Mouse (Mus musculus): ENCODE measurements around the gene Flrt1. TPM values are rescaled to one million over a fixed set of nuclear protein-coding genes. Genes with fewer than 3 reads are reported as not detected.

The Flrt1 gene
- polyA plus RNA-seq, 1 experiment from 2014 or later = 7.7 TPM

DNA sequence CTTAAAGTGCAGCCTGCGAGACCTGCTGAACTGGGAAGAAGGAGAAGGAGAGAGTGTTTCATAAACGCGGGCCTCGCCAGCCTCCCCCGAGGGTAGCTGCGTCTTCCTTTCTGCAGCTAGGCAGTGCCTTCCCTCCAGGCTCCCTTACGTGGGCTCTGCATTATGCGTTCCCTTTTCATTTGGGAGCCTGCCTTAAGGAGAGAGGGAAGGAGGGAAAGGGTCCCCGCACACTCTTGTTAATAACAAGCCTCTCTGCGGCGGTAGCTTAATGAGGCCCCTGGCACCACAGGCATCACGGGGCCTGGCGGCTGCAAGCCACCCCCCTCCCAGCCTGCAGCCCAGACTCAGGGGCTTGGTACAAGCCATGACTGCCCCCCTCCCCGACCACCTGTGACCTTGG lies 8.0 kb upstream of the Flrt1 start:
- H3K36me3 ChIP-seq (ENCODE audit: control insufficient read depth, insufficient read depth, low read length) = no peaks in the 10 kb centered on the region
- no peaks in the 10 kb centered on the region for H3K27me3 ChIP-seq (ENCODE audit: control insufficient read depth, insufficient read depth, low read length)
- no peaks in the 10 kb centered on the region for H3K9me3 ChIP-seq (ENCODE audit: control insufficient read depth, low read length)
- H3K4me3 ChIP-seq (ENCODE audit: low read depth, low read length) = no peak overlapping the region
- H3K4me2 ChIP-seq (ENCODE audit: low read depth, low read length, severe bottlenecking) = no peak overlapping the region
- DNase-seq (ENCODE audit: low spot score) = peak; percentile 59
- H3K4me1 ChIP-seq (replicated peaks; ENCODE audit: control insufficient read depth, insufficient read depth, low read length) = peaks cover 41% of the 10 kb centered on the region
- peak overlapping the region; percentile 37 for H3K9ac ChIP-seq (ENCODE audit: low read length)
- ATAC-seq (replicated peaks; ENCODE audit: low FRiP score) = peak; percentile 37; the same call in 1 of the 2 replicates
- H3K27ac ChIP-seq (ENCODE audit: low read depth, low read length) = peak overlapping the region; percentile 65
- WGBS = 12% methylated on average over 14 of the region's 14 CpGs

DNA sequence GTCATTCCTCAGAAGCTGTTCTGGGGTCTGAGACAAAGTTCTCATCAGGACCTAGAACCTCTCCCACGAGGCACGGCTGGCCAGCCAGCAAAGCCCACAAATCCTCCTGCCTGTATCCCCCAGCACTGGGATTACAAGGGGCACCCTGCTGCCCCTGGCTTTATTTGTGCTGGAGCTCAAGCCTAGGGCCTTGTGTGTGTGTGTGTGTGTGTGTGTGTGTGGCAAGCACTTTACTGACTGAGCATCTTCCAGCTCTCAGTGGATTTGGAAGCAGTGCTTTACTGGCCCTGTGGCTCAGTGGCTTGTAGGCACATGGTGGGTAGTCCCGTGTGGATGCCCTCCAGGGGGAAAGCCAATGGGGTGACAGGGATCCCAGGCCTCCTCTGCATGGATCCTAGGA lies 7.1 kb upstream of the Flrt1 start:
- DNase-seq (ENCODE audit: low spot score) (no peak), ATAC-seq (replicated peaks; ENCODE audit: low FRiP score) (no peak)
- H3K27me3 ChIP-seq (ENCODE audit: control insufficient read depth, insufficient read depth, low read length) = no peaks in the 10 kb centered on the region
- H3K4me1 ChIP-seq (replicated peaks; ENCODE audit: control insufficient read depth, insufficient read depth, low read length) = peaks cover 41% of the 10 kb centered on the region
- H3K4me2 ChIP-seq (ENCODE audit: low read depth, low read length, severe bottlenecking) = no peak overlapping the region
- H3K27ac ChIP-seq (ENCODE audit: low read depth, low read length) = no peak overlapping the region
- no peaks in the 10 kb centered on the region for H3K36me3 ChIP-seq (ENCODE audit: control insufficient read depth, insufficient read depth, low read length)
- no peaks in the 10 kb centered on the region for H3K9me3 ChIP-seq (ENCODE audit: control insufficient read depth, low read length)
- 5% methylated on average over 3 of the region's 3 CpGs for WGBS
- no peak overlapping the region; the same call in 1 of the 2 replicates for H3K9ac ChIP-seq (ENCODE audit: low read length)
- no peak overlapping the region for H3K4me3 ChIP-seq (ENCODE audit: low read depth, low read length)

GRCm38 (mm10) chr19:7111710-7112109 lies 6.2 kb upstream of the Flrt1 start:
- ATAC-seq (replicated peaks; ENCODE audit: low FRiP score) = no peak
- Histone ChIP-seq H3K36me3 (ENCODE audit: control insufficient read depth, insufficient read depth, low read length) (no peaks in the 10 kb centered on the region), H3K4me1 (replicated peaks; ENCODE audit: control insufficient read depth, insufficient read depth, low read length) (peaks cover 41% of the 10 kb centered on the region), H3K4me2 (ENCODE audit: low read depth, low read length, severe bottlenecking) (no peak overlapping the region), H3K27me3 (ENCODE audit: control insufficient read depth, insufficient read depth, low read length) (no peaks in the 10 kb centered on the region), H3K9me3 (ENCODE audit: control insufficient read depth, low read length) (no peaks in the 10 kb centered on the region), H3K27ac (ENCODE audit: low read depth, low read length) (no peak overlapping the region), H3K4me3 (ENCODE audit: low read depth, low read length) (no peak overlapping the region), H3K9ac (ENCODE audit: low read length) (no peak overlapping the region)
- no peak for DNase-seq (ENCODE audit: low spot score)
- 83% methylated on average over 4 of the region's 4 CpGs for WGBS

DNA sequence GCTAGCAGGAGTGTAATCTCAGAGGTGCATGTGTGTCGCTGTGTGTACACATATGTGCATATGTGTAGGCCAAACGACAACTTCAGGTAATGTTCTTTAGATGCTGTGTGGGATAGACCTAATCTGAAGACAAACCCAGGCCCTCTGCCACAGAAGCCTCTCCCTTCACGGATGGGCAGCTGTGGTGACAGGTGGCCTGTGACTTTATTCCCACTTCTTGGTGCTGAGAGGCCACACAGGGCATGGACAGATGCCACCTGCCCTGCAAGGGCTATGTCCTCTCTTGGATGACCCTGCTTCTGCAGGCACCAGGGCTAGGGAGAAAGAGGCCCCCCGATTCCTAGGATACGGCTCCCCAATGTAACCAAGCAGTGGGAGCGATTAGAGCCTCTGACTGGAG lies 5.8 kb upstream of the Flrt1 start:
- 88% methylated on average over 6 of the region's 6 CpGs for WGBS
- Histone ChIP-seq H3K36me3 (ENCODE audit: control insufficient read depth, insufficient read depth, low read length) (no peaks in the 10 kb centered on the region), H3K9me3 (ENCODE audit: control insufficient read depth, low read length) (no peaks in the 10 kb centered on the region), H3K4me2 (ENCODE audit: low read depth, low read length, severe bottlenecking) (no peak overlapping the region), H3K4me3 (ENCODE audit: low read depth, low read length) (no peak overlapping the region), H3K27ac (ENCODE audit: low read depth, low read length) (no peak overlapping the region), H3K27me3 (ENCODE audit: control insufficient read depth, insufficient read depth, low read length) (no peaks in the 10 kb centered on the region), H3K4me1 (replicated peaks; ENCODE audit: control insufficient read depth, insufficient read depth, low read length) (peaks cover 39% of the 10 kb centered on the region), H3K9ac (ENCODE audit: low read length) (no peak overlapping the region)
- DNase-seq (ENCODE audit: low spot score) (no peak), ATAC-seq (replicated peaks; ENCODE audit: low FRiP score) (no peak)

GRCm38 (mm10) chr19:7110875-7111274 lies 5.3 kb upstream of the Flrt1 start:
- peaks cover 40% of the 10 kb centered on the region for H3K4me1 ChIP-seq (replicated peaks; ENCODE audit: control insufficient read depth, insufficient read depth, low read length)
- DNase-seq (ENCODE audit: low spot score) = no peak
- H3K27me3 ChIP-seq (ENCODE audit: control insufficient read depth, insufficient read depth, low read length) = no peaks in the 10 kb centered on the region
- no peaks in the 10 kb centered on the region for H3K36me3 ChIP-seq (ENCODE audit: control insufficient read depth, insufficient read depth, low read length)
- 42% methylated on average over 6 of the region's 6 CpGs for WGBS
- H3K9ac ChIP-seq (ENCODE audit: low read length) = no peak overlapping the region
- no peak overlapping the region for H3K4me3 ChIP-seq (ENCODE audit: low read depth, low read length)
- H3K4me2 ChIP-seq (ENCODE audit: low read depth, low read length, severe bottlenecking) = no peak overlapping the region
- no peak overlapping the region for H3K27ac ChIP-seq (ENCODE audit: low read depth, low read length)
- no peak for ATAC-seq (replicated peaks; ENCODE audit: low FRiP score)
- H3K9me3 ChIP-seq (ENCODE audit: control insufficient read depth, low read length) = no peaks in the 10 kb centered on the region

DNA sequence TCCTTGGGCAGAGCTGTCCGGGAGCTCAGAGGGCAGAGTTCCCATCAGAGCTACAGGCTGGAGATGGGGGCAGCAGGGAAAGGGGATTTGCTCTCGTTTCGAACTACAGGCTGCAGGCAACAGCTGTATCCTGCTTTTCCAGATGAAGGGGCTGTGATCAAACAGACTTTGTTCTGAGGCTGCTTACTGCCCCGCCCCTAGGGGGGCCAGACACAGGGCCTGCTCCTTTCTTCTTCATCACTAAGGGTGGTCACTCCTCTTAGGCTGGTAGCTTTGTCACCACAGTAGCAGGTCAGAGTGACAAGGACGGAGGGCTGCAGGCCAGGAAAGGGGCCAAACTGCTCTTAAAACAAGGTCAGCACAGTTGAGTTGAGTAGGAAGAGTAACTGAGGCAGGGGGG lies 4.6 kb upstream of the Flrt1 start:
- ATAC-seq (replicated peaks; ENCODE audit: low FRiP score) (no peak), DNase-seq (ENCODE audit: low spot score) (no peak)
- Histone ChIP-seq H3K4me2 (ENCODE audit: low read depth, low read length, severe bottlenecking) (no peak overlapping the region), H3K27ac (ENCODE audit: low read depth, low read length) (no peak overlapping the region), H3K27me3 (ENCODE audit: control insufficient read depth, insufficient read depth, low read length) (no peaks in the 10 kb centered on the region), H3K9me3 (ENCODE audit: control insufficient read depth, low read length) (no peaks in the 10 kb centered on the region), H3K36me3 (ENCODE audit: control insufficient read depth, insufficient read depth, low read length) (no peaks in the 10 kb centered on the region), H3K4me1 (replicated peaks; ENCODE audit: control insufficient read depth, insufficient read depth, low read length) (peaks cover 45% of the 10 kb centered on the region), H3K9ac (ENCODE audit: low read length) (peak overlapping the region; percentile 4; the same call in 1 of the 2 replicates), H3K4me3 (ENCODE audit: low read depth, low read length) (no peak overlapping the region)
- 4% methylated on average over 5 of the region's 5 CpGs for WGBS

GRCm38 (mm10) chr19:7108114-7108905 lies 2.8 kb upstream of the Flrt1 start:
- no peak overlapping the region for H3K27ac ChIP-seq (ENCODE audit: low read depth, low read length)
- H3K4me1 ChIP-seq (replicated peaks; ENCODE audit: control insufficient read depth, insufficient read depth, low read length) = peaks cover 43% of the 10 kb centered on the region
- H3K36me3 ChIP-seq (ENCODE audit: control insufficient read depth, insufficient read depth, low read length) = no peaks in the 10 kb centered on the region
- no peak for DNase-seq (ENCODE audit: low spot score)
- H3K27me3 ChIP-seq (ENCODE audit: control insufficient read depth, insufficient read depth, low read length) = no peaks in the 10 kb centered on the region
- no peaks in the 10 kb centered on the region for H3K9me3 ChIP-seq (ENCODE audit: control insufficient read depth, low read length)
- no peak overlapping the region for H3K9ac ChIP-seq (ENCODE audit: low read length)
- ATAC-seq (replicated peaks; ENCODE audit: low FRiP score) = no peak
- no peak overlapping the region for H3K4me2 ChIP-seq (ENCODE audit: low read depth, low read length, severe bottlenecking)
- WGBS = 60% methylated on average over 6 of the region's 6 CpGs
- H3K4me3 ChIP-seq (ENCODE audit: low read depth, low read length) = no peak overlapping the region

DNA sequence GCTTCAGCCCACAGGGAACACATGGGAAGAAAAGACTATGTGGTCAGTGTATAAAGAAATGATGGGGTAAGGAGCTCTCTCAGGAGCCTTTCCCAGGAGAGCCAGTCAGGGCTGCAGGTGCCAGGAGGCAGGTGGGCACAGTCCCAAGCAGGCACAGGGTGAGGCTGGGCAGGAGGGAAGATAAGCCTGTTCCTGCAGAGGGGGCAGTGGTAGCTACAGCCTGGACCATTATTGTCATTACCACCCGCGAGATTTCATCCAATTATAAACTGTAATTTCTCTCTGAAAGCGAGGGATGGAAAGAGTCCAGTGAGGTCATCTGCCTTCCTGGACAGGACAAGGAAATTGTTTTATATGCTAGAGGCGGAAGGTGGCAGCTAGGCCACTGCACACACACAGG lies 1.6 kb upstream of the Flrt1 start:
- Histone ChIP-seq H3K9me3 (ENCODE audit: control insufficient read depth, low read length) (no peaks in the 10 kb centered on the region), H3K27ac (ENCODE audit: low read depth, low read length) (no peak overlapping the region)

GRCm38 (mm10) chr19:7106566-7106965 lies 1.0 kb upstream of the Flrt1 start:
- Histone ChIP-seq H3K27me3 (ENCODE audit: control insufficient read depth, insufficient read depth, low read length) (no peaks in the 10 kb centered on the region), H3K4me3 (ENCODE audit: low read depth, low read length) (no peak overlapping the region), H3K27ac (ENCODE audit: low read depth, low read length) (no peak overlapping the region), H3K36me3 (ENCODE audit: control insufficient read depth, insufficient read depth, low read length) (no peaks in the 10 kb centered on the region), H3K9me3 (ENCODE audit: control insufficient read depth, low read length) (no peaks in the 10 kb centered on the region), H3K4me2 (ENCODE audit: low read depth, low read length, severe bottlenecking) (no peak overlapping the region), H3K4me1 (replicated peaks; ENCODE audit: control insufficient read depth, insufficient read depth, low read length) (peaks cover 33% of the 10 kb centered on the region), H3K9ac (ENCODE audit: low read length) (no peak overlapping the region)
- 94% methylated on average over 2 of the region's 2 CpGs for WGBS
- DNase-seq (ENCODE audit: low spot score) = no peak
- ATAC-seq (replicated peaks; ENCODE audit: low FRiP score) = no peak

More for the DNA sequence above, 1.6 kb upstream of the Flrt1 start:
- Histone ChIP-seq H3K4me1 (replicated peaks; ENCODE audit: control insufficient read depth, insufficient read depth, low read length) (peaks cover 34% of the 10 kb centered on the region), H3K4me3 (ENCODE audit: low read depth, low read length) (no peak overlapping the region), H3K9ac (ENCODE audit: low read length) (no peak overlapping the region), H3K4me2 (ENCODE audit: low read depth, low read length, severe bottlenecking) (no peak overlapping the region), H3K27me3 (ENCODE audit: control insufficient read depth, insufficient read depth, low read length) (no peaks in the 10 kb centered on the region), H3K36me3 (ENCODE audit: control insufficient read depth, insufficient read depth, low read length) (no peaks in the 10 kb centered on the region)
- WGBS = 91% methylated on average over 4 of the region's 4 CpGs
- DNase-seq (ENCODE audit: low spot score) (no peak), ATAC-seq (replicated peaks; ENCODE audit: low FRiP score) (no peak)

Data from forebrain, embryonic 11.5 days (tissue).